Mouse (Mus musculus): Measurements from ENCODE around the gene Slc5a4b.

- TF ChIP-seq POLR2A (IDR thresholded peaks at IDR 0.05; ENCODE audit: extremely low read depth, insufficient read depth, low read length) (no peak), CTCF (IDR thresholded peaks at IDR 0.05; ENCODE audit: low read depth, low read length) (no peak)
Observed at GRCm38 (mm10) chr10:76155911-76156310, 45.1 kb upstream of the Slc5a4b start.

All from liver, adult 2 months (tissue).